Mouse (Mus musculus): Measurements from ENCODE around the gene Trim8.
A peak's percentile ranks its signal among the peaks of the same experiment; 100 is the strongest.

DNA sequence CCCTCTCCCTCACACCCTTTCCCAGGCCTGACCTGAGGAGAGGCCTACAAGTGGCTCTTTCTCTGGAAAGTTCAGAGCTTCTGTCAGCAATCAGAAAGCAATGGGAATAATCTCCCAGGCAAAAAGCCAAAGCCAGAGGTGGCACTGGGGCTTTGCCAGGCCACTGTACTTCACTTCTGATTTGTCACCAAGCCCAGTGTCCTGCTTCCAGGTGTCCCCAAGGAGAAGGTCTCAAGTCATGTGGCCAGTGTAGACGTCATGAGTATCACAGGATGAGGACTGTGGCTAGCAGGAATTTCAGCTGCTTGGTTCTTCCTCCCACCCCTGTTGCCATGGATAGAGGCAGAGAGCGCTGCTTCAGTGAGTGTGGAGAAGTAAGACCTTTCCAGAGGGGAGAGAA lies 41.6 kb upstream of the Trim8 start:
- TF ChIP-seq CTCF (IDR thresholded peaks at IDR 0.05) = no peak
- peak; percentile 27; the same call in 1 of the 2 replicates for TF ChIP-seq EP300 (IDR thresholded peaks at IDR 0.05)

Data from lung, postnatal 0 days (tissue).